Mouse (Mus musculus) E14TG2a.4 (cell line): ENCODE measurements around the gene Epsti1.

Experiments
- CTCF ChIP-seq: conservative IDR thresholded peaks from 2 replicates; pipeline ENCODE4 v1.5.1; 2014; ENCODE audit warnings: low read length
- NANOG ChIP-seq: IDR thresholded peaks from 2 replicates; pipeline ENCODE4 v1.6.1; 2014; ENCODE audit warnings: borderline replicate concordance, low read length, mixed read lengths

DNA sequence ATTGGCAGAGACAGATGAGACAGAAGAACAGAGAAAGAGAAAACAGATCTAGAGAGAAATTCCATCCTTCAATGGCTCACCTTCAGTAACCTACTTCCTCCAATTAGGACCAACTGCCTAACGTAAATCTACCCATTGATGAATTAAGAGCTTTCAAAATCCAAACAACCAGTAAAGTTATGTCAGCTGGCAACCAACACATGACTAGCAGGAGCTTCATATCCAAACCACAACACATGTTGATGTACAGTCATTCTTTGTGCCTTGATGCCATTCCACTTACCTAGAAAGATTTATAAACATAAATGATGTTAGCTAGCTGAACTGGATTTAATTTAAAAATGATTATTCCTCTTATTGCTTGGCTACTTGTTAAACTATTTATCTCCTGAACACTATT, 22.0 kb upstream of the Epsti1 start:
- TF ChIP-seq NANOG (no peak), CTCF (no peak)
